Mouse (Mus musculus) hindbrain, embryonic 11.5 days (tissue): ENCODE data around the gene Bsdc1. TPM values are rescaled to one million over a fixed set of nuclear protein-coding genes. Genes with fewer than 3 reads are reported as not detected.
"Not testable (repeated sequence)": the region's sequence is repeated elsewhere in the genome, so short reads cannot be mapped to it uniquely, and the experiment has no call there.

Experiments used
- ATAC-seq: fragments of 200-750 bp; cut with Nextera tagmentation; 2 replicates; pipeline ENCODE4 v1.8.0; 2017; ENCODE audit warnings: mild to moderate bottlenecking, moderate TSS enrichment, moderate library complexity; ENCODE audit not compliant: low FRiP score
- DNase-seq: peaks from one replicate; pipeline ENCODE4 v3.0.0-alpha.2; 2015; ENCODE audit warnings: low spot score
- H3K27ac ChIP-seq: fragments of 300-500 bp; sonication (generic); 2 replicates; pipeline ENCODE4 v1.5.1; 2014; ENCODE audit warnings: mild to moderate bottlenecking, low read depth, low read length
- H3K27me3 ChIP-seq: fragments of 300-500 bp; sonication (generic); 2 replicates; pipeline ENCODE4 v1.6.1; 2014; ENCODE audit warnings: mild to moderate bottlenecking, low read length, moderate library complexity, mixed read lengths; ENCODE audit not compliant: control insufficient read depth, insufficient read depth
- H3K36me3 ChIP-seq: fragments of 300-500 bp; sonication (generic); 2 replicates; pipeline ENCODE4 v1.6.1; 2014; ENCODE audit warnings: mild to moderate bottlenecking, low read length, moderate library complexity, mixed read lengths; ENCODE audit not compliant: control insufficient read depth, insufficient read depth
- H3K4me1 ChIP-seq: fragments of 300-500 bp; sonication (generic); replicated peaks from 2 replicates; pipeline ENCODE4 v1.6.1; 2014; ENCODE audit warnings: low read length, mixed read lengths; ENCODE audit not compliant: control insufficient read depth, insufficient read depth
- H3K4me2 ChIP-seq: fragments of 300-500 bp; sonication (generic); replicated peaks from 2 replicates; pipeline ENCODE4 v1.6.1; 2014; ENCODE audit warnings: mild to moderate bottlenecking, low read depth, low read length
- H3K4me3 ChIP-seq: fragments of 300-500 bp; sonication (generic); 2 replicates; pipeline ENCODE4 v1.5.1; 2014; ENCODE audit warnings: low read depth, low read length
- H3K9ac ChIP-seq: fragments of 300-500 bp; sonication (generic); 2 replicates; pipeline ENCODE4 v1.6.1; 2014; ENCODE audit warnings: low read depth, low read length
- H3K9me3 ChIP-seq: fragments of 300-500 bp; sonication (generic); 2 replicates; pipeline ENCODE4 v1.6.1; 2016; ENCODE audit warnings: low read length; ENCODE audit not compliant: control insufficient read depth
- WGBS: fragments of 180-500 bp; shearing (Covaris S2); extraction: QIAGEN DNeasy Blood & Tissue Kit; methylation state at CpG from one replicate; pipeline ENCODE4 v1.1.7; 2014; 5-methylcytosine and 5-hydroxymethylcytosine counted together
- polyA plus RNA-seq: library from polyadenylated mRNA; unstranded; fragments of >200 nt; fragmentation: Nextera tagmentation; extraction: Ambion mirVana; gene quantifications from 2 replicates; pipeline ENCODE4 v1.2.1, GENCODE M21; 2014

Bsdc1 gene
- polyA plus RNA-seq, 1 experiment from 2014 or later, result 25.6 TPM

- Histone ChIP-seq H3K4me1 (peaks cover 14% of the 10 kb centered on the region), H3K4me3 (peak overlapping the region; percentile 100), H3K4me2 (peak overlapping the region; percentile 78), H3K27me3 (no peaks in the 10 kb centered on the region), H3K9me3 (no peaks in the 10 kb centered on the region), H3K27ac (peak overlapping the region; percentile 99), H3K9ac (peak overlapping the region; percentile 100), H3K36me3 (peaks cover 3% of the 10 kb centered on the region; the same call in 1 of the 2 replicates)
- DNase-seq, result peak; percentile 85
- WGBS, result under 1% methylated on average over 29 of the region's 35 CpGs
- ATAC-seq, result peak; percentile 44
Observed at GRCm38 (mm10) chr4:129514300-129514898, 53.0 kb downstream of the Bsdc1 start.

DNA sequence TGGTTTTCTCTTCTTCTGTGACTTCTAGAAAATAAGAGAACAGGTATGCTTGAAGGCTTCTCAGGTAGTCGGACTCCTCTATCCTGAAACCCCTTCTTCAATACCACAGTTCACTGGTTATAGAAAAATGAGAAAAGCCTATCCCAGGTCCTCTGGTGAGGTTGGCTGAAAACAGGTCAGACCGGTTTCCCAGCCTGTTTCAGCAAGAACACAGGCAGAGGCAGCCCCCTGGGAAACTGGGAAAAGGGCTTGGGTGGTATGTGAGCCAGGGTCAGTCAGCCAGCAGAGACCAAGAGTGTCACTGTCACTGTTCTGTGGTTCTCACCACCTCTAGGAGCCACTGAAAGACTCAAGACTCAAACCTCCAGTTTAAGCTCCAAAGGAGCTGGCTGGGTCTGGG, 55.5 kb downstream of the Bsdc1 start:
- ATAC-seq (no peak), DNase-seq (peak; percentile 39)
- WGBS, result 56% methylated on average over 2 of the region's 2 CpGs
- Histone ChIP-seq H3K4me2 (no peak overlapping the region), H3K9me3 (no peaks in the 10 kb centered on the region), H3K4me3 (no peak overlapping the region), H3K9ac (no peak overlapping the region), H3K36me3 (peaks cover 14% of the 10 kb centered on the region; the same call in 1 of the 2 replicates), H3K4me1 (peaks cover 2% of the 10 kb centered on the region), H3K27me3 (no peaks in the 10 kb centered on the region), H3K27ac (no peak overlapping the region)

DNA sequence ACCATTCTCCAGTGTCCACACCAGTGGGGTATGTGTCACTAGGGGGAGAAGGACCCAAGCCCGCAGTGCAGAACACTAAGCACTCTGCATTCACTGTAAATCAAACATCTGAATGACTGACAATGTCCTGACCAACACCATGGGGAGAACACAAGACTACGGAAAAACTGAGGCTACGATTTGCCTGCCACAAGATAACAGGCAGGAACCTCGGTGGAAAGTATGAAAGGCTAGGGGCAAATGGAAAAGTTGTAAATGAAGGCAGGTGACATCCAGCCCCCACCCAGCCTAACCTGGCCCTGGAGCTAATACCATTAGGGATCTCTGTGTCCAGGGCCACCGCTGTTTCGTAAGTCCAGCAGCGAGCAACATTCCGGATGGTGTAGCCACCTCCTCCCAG, 57.1 kb downstream of the Bsdc1 start:
- no peak overlapping the region for H3K9ac ChIP-seq
- H3K4me2 ChIP-seq, result no peak overlapping the region
- H3K27me3 ChIP-seq, result no peaks in the 10 kb centered on the region
- no peaks in the 10 kb centered on the region for H3K4me1 ChIP-seq
- peaks cover 14% of the 10 kb centered on the region; the same call in 1 of the 2 replicates for H3K36me3 ChIP-seq
- no peaks in the 10 kb centered on the region for H3K9me3 ChIP-seq
- ATAC-seq, result no peak
- no peak overlapping the region for H3K27ac ChIP-seq
- DNase-seq, result no peak
- 93% methylated on average over 8 of the region's 8 CpGs for WGBS
- H3K4me3 ChIP-seq, result no peak overlapping the region

GRCm38 (mm10) chr4:129525338-129525737, 64.0 kb downstream of the Bsdc1 start:
- no peak for ATAC-seq
- peaks cover 28% of the 10 kb centered on the region; the same call in 1 of the 2 replicates for H3K36me3 ChIP-seq
- H3K4me3 ChIP-seq, result no peak overlapping the region
- H3K27me3 ChIP-seq, result no peaks in the 10 kb centered on the region
- WGBS, result 94% methylated on average over 5 of the region's 5 CpGs
- no peak for DNase-seq
- H3K27ac ChIP-seq, result no peak overlapping the region
- H3K4me2 ChIP-seq, result no peak overlapping the region
- H3K4me1 ChIP-seq, result no peaks in the 10 kb centered on the region
- H3K9me3 ChIP-seq, result no peaks in the 10 kb centered on the region
- no peak overlapping the region for H3K9ac ChIP-seq

DNA sequence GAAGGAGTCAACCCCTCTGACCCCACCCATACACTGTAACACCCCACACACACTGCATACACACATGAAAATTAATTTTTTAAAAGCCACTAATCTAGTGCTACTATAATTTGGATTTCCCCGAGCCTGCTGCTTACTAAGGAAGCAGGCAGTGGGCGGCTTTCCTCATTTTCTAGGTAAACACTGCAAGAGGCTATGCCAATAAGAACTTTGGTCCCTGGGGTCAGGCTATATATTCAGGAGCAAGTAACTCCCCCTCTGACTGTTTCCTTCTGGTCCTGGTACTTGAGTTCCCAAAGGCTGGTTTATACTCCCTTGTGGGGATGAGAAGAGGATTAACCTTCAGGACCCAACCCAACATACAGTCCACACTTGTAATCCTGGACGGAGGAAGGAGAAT, 64.5 kb downstream of the Bsdc1 start:
- Histone ChIP-seq H3K36me3 (peaks cover 26% of the 10 kb centered on the region; the same call in 1 of the 2 replicates), H3K4me3 (no peak overlapping the region), H3K9ac (no peak overlapping the region), H3K4me2 (no peak overlapping the region), H3K27ac (no peak overlapping the region), H3K4me1 (no peaks in the 10 kb centered on the region), H3K9me3 (no peaks in the 10 kb centered on the region), H3K27me3 (no peaks in the 10 kb centered on the region)
- ATAC-seq (no peak), DNase-seq (no peak)
- 97% methylated on average over 3 of the region's 3 CpGs for WGBS

DNA sequence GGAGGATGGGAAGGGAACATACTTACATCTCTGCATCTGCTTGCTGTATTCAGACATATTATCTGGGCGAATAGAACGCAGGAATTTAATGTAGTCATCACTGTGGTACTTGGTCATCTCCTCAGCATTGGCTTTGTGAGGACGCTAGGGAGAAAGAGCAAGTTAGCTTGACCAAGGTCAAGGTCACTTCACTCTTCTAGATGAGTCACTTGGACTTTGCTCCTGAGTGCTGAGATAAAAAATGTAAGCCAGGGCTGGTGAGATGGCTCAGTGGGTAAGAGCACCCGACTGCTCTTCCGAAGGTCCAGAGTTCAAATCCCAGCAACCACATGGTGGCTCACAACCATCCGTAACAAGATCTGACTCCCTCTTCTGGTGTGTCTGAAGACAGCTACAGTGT, 67.5 kb downstream of the Bsdc1 start:
- 90% methylated on average over 5 of the region's 6 CpGs for WGBS
- not testable (repeated sequence) for H3K4me2 ChIP-seq, H3K9ac ChIP-seq, H3K4me1 ChIP-seq, H3K27ac ChIP-seq, ATAC-seq, H3K27me3 ChIP-seq, H3K4me3 ChIP-seq, H3K9me3 ChIP-seq, DNase-seq
- H3K36me3 ChIP-seq, result peaks cover 24% of the 10 kb centered on the region

Other genes with a start within 250 kb of the Bsdc1 start
- gene C77080, start 200.2 kb upstream of the Bsdc1 start, polyA plus RNA-seq, result 3.2 and 3.6 TPM in 2 replicates
- gene Sync, start 174.0 kb upstream of the Bsdc1 start, polyA plus RNA-seq, result 0.56 and 0.99 TPM in 2 replicates
- 505 and 518 TPM in 2 replicates for gene Rbbp4, start 126.2 kb upstream of the Bsdc1 start, polyA plus RNA-seq
- 42.7 and 45.2 TPM in 2 replicates for gene Zbtb8os, start 125.9 kb upstream of the Bsdc1 start, polyA plus RNA-seq
- gene Zbtb8a, start 83.5 kb upstream of the Bsdc1 start, polyA plus RNA-seq, result 8.1 and 11.5 TPM in 2 replicates
- gene Zbtb8b, start 20.7 kb upstream of the Bsdc1 start, polyA plus RNA-seq, result 2.5 and 2.8 TPM in 2 replicates
- not detected in 2 replicates for gene Tssk3, start 29.4 kb downstream of the Bsdc1 start, polyA plus RNA-seq
- gene Fam229a, start 29.6 kb downstream of the Bsdc1 start, polyA plus RNA-seq, result not detected in 2 replicates
- gene Marcksl1, start 52.0 kb downstream of the Bsdc1 start, polyA plus RNA-seq, result 1,707 and 1,864 TPM in 2 replicates
- gene Hdac1, start 81.1 kb downstream of the Bsdc1 start, polyA plus RNA-seq, result 206 and 220 TPM in 2 replicates
- 5.6 and 5.8 TPM in 2 replicates for gene Lck, start 112.1 kb downstream of the Bsdc1 start, polyA plus RNA-seq
- gene Fam167b, start 117.0 kb downstream of the Bsdc1 start, polyA plus RNA-seq, result 1.0 and 1.6 TPM in 2 replicates
- 274 TPM in 2 replicates for gene Eif3i, start 139.1 kb downstream of the Bsdc1 start, polyA plus RNA-seq
- 177 and 195 TPM in 2 replicates for gene Tmem234, start 139.1 kb downstream of the Bsdc1 start, polyA plus RNA-seq
- 1.6 and 2.7 TPM in 2 replicates for gene Dcdc2b, start 152.7 kb downstream of the Bsdc1 start, polyA plus RNA-seq
- gene Iqcc, start 157.5 kb downstream of the Bsdc1 start, polyA plus RNA-seq, result 25.3 and 25.7 TPM in 2 replicates
- gene Ccdc28b, start 162.4 kb downstream of the Bsdc1 start, polyA plus RNA-seq, result 77.7 and 79.6 TPM in 2 replicates
- 96.3 and 101 TPM in 2 replicates for gene Txlna, start 179.5 kb downstream of the Bsdc1 start, polyA plus RNA-seq
- gene Kpna6, start 211.2 kb downstream of the Bsdc1 start, polyA plus RNA-seq, result 13.9 and 15.2 TPM in 2 replicates
- gene Tmem39b, start 235.3 kb downstream of the Bsdc1 start, polyA plus RNA-seq, result 27.7 and 30.9 TPM in 2 replicates